ENCODE assay signal across 11 mouse cellular contexts in the genomic region with DNA sequence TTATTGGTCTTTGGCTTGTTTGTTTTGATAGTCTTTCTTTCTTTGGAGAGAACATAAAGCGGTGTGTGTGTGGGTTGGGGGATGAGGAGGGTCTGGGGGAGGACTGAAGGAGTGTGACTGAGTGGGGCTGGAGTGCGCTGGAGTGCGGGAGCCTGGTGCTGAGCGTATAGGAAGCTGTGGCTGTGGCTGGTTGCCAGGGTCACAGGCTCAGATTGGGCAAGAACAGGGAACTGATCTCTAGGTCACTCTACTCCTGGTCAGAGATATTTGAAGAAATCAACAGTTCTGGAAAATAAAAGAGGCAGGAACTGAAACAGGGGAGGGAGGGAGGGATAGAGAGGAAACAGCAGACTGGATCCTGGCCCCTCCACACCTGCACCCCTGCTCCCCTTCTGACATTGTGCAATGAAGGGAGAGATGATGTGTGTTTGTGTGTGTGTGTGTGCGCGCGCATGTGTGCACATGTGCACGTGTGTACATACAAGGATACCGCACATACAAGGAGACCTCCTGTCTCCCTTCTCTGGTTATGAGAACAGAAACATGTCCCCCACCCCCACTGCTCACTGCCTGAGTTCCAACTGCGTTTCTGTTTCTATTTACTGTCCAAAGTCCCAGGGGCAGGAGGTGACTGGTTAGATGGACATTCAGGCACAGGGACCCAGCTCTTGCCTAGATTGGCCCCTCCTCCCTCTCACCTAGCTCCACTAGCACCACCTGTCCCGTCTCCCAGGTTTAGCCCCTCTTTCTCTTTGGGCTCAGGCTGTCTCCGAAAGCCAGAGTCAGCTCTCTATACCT. TPM values are rescaled to one million over a fixed set of nuclear protein-coding genes. Genes with fewer than 3 reads are reported as not detected.
DNase-seq lines count a peak whose midpoint lies in the region; ATAC-seq lines count a peak whose summit lies in the region.
"Had no signal": no experiment of that assay in that cellular context is flagged by ENCODE, and none has a peak within 500 bp of the region (broad histone marks: within the 10 kb centered on the region; RNA-seq: fewer than 3 reads in every experiment).

Gene Asgr2, plus strand, starts transcription at position 659 of the 798 bp plus-strand sequence.

- no peak for ATAC-seq in inflammation-experienced regulatory T-cells, adult 6 months

- DNase-seq in right cerebral cortex, postnatal 14 days, result peak; percentile 25
- no peak for DNase-seq in right cerebral cortex, postnatal 4 days
- peak; percentile 34 to 67 for DNase-seq in kidney, postnatal 25 days
- peak; percentile 37 for DNase-seq in lung, postnatal 25 days (ENCODE audit: low spot score)
- DNase-seq in cerebellum, adult 9-10 months, result no peak
- DNase-seq in left cerebral cortex, postnatal 4 days, result no peak

- intact Hi-C loops in left cerebral cortex, postnatal 4 days (cut with DNase I), result no loop called here

RNA-seq across cellular contexts. Expression of gene Asgr2, which starts in this region (rescaled TPM):
- not detected for polyA plus RNA-seq in inflammation-experienced regulatory T-cells, adult 6 months (2017; shearing (Covaris generic))
- not detected for total RNA-seq in left cerebral cortex, postnatal 4 days (2021)
- total RNA-seq: left cerebral cortex, adult 2 months had no signal
- polyA plus RNA-seq: erythroblast, embryonic 14.5 days; hindbrain, embryonic 11.5 days; midbrain, embryonic 12.5 days had no signal

Comparison
In these comparisons a context has a peak if more than half of its experiments do, and no peak if none do; other contexts are left out.
1. DNase-seq: peak in right cerebral cortex, postnatal 14 days (single experiment), kidney, postnatal 25 days (2 of 2) and lung, postnatal 25 days (single experiment); none in right cerebral cortex, postnatal 4 days (single experiment), cerebellum, adult 9-10 months (single experiment) and left cerebral cortex, postnatal 4 days (single experiment).